Mouse (Mus musculus) right cerebral cortex, postnatal 4 days (tissue): ENCODE data around the gene Col5a1.

Experiments
- DNase-seq: peaks from one replicate; pipeline ENCODE4 v3.0.0-alpha.2; 2022

The Col5a1 gene

GRCm38 (mm10) chr2:27923718-27924117, 37.5 kb downstream of the Col5a1 start:
- DNase-seq, result no peak

GRCm38 (mm10) chr2:27924463-27924862, 38.2 kb downstream of the Col5a1 start:
- no peak for DNase-seq

GRCm38 (mm10) chr2:27926478-27927165, 40.4 kb downstream of the Col5a1 start:
- DNase-seq, result peak; percentile 77

GRCm38 (mm10) chr2:27930471-27931015, 44.3 kb downstream of the Col5a1 start:
- no peak for DNase-seq

GRCm38 (mm10) chr2:27931130-27931529, 44.9 kb downstream of the Col5a1 start:
- no peak for DNase-seq

GRCm38 (mm10) chr2:27931971-27932370, 45.7 kb downstream of the Col5a1 start:
- no peak for DNase-seq

GRCm38 (mm10) chr2:27934269-27934668, 48.0 kb downstream of the Col5a1 start:
- peak; percentile 48 for DNase-seq

- DNase-seq, result no peak
Measured at GRCm38 (mm10) chr2:27934831-27935230, 48.6 kb downstream of the Col5a1 start.

- DNase-seq, result no peak
Measured at GRCm38 (mm10) chr2:27935441-27935840, 49.2 kb downstream of the Col5a1 start.

GRCm38 (mm10) chr2:27936607-27937191, 50.5 kb downstream of the Col5a1 start:
- peak; percentile 47 for DNase-seq

- DNase-seq, result no peak
Measured at GRCm38 (mm10) chr2:27939433-27939832, 53.2 kb downstream of the Col5a1 start.

- no peak for DNase-seq
Measured at GRCm38 (mm10) chr2:27940144-27940543, 53.9 kb downstream of the Col5a1 start.

- no peak for DNase-seq
Measured at GRCm38 (mm10) chr2:27947252-27947651, 61.0 kb downstream of the Col5a1 start.

GRCm38 (mm10) chr2:27947917-27948316, 61.7 kb downstream of the Col5a1 start:
- no peak for DNase-seq

- no peak for DNase-seq
Measured at GRCm38 (mm10) chr2:27953866-27954265, 67.6 kb downstream of the Col5a1 start.

GRCm38 (mm10) chr2:27954924-27955323, 68.7 kb downstream of the Col5a1 start:
- DNase-seq, result no peak

- no peak for DNase-seq
Measured at GRCm38 (mm10) chr2:27956751-27957150, 70.5 kb downstream of the Col5a1 start.

- DNase-seq, result no peak
Measured at GRCm38 (mm10) chr2:27957184-27957583, 71.0 kb downstream of the Col5a1 start.

GRCm38 (mm10) chr2:27959275-27959674, 73.0 kb downstream of the Col5a1 start:
- no peak for DNase-seq

GRCm38 (mm10) chr2:27961190-27961589, 75.0 kb downstream of the Col5a1 start:
- no peak for DNase-seq

- DNase-seq, result no peak
Measured at GRCm38 (mm10) chr2:27962406-27962805, 76.2 kb downstream of the Col5a1 start.

GRCm38 (mm10) chr2:27969158-27969557, 82.9 kb downstream of the Col5a1 start:
- peak; percentile 32 for DNase-seq

GRCm38 (mm10) chr2:27973840-27974239, 87.6 kb downstream of the Col5a1 start:
- DNase-seq, result peak; percentile 70

GRCm38 (mm10) chr2:27975786-27976185, 89.6 kb downstream of the Col5a1 start:
- no peak for DNase-seq
